Mouse (Mus musculus) regulatory T cell (primary cell): Measurements from ENCODE around the gene Cwh43.

Experiments
- in situ Hi-C: fragments of 300-600 bp; cut with MboI, MseI; formaldehyde crosslinking; loops from one replicate; pipeline ENCODE4 v1.15.1; 2025; ENCODE audit warnings: high pct_unique_total_duplicates

The Cwh43 gene

GRCm38 (mm10) chr5:73405981-73406722, at the start of gene Cwh43:
Cwh43 (plus strand) TSS chr5:73406075.
- in situ Hi-C loops, result no loop called here

DNA sequence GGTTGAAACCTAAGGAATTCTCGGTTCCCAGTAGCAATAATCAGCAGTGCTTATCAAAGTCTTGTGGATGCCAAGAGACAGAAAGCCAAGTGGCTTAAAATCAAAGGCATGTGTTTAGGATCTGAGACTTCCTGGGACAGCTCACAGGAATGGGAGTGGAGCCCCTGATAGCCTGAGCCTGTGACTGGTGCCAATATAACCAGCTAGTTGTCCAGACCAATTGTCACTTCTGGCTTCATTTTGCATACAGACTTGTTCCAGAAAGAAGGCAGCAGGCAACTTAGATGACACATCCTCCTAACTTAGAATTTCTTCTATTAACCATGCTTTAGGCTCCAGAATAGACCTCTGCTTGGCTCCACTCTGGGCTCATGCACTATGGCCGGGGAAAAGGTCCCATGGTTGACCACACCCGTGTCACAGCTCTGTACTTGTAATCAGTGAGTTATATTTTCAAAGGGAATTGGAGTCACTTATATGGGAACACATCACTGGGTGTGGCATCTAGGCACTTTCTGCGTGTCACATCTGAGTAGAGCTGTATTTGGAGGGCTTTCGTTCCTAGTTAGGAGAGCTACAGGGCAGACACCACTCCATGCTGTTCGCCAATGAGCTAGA, 46.6 kb upstream of the Cwh43 start:
- in situ Hi-C loops, result no loop called here

DNA sequence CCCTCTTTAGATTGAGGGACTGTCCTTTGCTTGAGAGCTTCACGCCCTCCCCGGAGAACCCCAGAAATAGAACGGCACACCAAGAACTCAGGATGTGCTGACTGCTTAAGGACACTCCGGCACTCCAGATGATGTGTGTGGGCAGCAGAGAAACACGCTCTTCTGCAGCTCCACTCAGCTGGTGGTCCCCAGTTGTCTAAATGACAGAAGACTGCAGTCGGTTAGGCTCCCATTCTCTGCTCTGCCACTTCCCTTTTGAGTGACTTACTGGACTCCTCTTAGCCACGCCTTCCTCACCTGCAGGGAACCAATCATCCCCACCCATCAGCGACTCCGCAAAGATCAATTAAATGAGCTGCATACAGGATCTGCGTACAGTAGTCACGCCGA, 46.1 kb upstream of the Cwh43 start:
- in situ Hi-C loops, result no loop called here

DNA sequence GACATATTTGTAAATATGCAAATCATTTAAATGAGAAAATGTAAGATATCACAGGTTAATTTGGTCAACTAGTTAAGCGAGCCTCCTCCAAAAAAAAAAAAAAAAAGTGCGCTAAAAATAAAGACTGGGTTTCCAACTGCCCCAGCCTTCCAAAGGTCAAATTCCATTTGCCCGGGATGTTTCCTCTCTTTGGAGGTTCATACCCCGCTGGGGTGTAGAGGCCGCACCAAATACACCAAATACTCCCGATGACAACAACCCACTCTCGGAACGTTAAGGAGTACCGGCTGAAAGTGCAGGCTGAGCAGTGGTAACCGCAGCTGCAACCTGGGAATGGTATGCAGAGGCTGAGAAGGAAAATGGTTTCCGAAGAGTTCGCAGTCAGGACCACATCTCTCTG, 45.6 kb upstream of the Cwh43 start:
- in situ Hi-C loops, result no loop called here

DNA sequence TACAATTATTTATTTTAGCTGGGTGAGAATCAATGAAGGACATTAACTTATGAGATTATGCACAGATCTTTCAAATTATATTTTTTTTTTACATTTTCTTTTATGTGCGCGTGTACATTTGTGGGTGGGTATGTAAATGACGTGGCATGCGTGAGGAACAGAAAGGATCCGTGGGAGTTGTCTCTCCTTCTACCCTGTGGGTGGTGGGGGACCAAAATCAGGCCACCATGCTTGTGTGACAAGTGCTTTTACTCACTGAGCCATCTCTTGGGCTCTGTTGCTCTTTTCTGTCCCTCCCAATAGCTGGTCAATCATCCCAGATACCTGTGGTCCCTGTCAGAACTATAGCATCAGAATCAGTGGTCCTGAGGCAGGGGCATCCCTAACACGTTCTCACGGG, 43.5 kb upstream of the Cwh43 start:
- in situ Hi-C loops, result no loop called here

GRCm38 (mm10) chr5:73362791-73363190, 43.1 kb upstream of the Cwh43 start:
- in situ Hi-C loops, result no loop called here

DNA sequence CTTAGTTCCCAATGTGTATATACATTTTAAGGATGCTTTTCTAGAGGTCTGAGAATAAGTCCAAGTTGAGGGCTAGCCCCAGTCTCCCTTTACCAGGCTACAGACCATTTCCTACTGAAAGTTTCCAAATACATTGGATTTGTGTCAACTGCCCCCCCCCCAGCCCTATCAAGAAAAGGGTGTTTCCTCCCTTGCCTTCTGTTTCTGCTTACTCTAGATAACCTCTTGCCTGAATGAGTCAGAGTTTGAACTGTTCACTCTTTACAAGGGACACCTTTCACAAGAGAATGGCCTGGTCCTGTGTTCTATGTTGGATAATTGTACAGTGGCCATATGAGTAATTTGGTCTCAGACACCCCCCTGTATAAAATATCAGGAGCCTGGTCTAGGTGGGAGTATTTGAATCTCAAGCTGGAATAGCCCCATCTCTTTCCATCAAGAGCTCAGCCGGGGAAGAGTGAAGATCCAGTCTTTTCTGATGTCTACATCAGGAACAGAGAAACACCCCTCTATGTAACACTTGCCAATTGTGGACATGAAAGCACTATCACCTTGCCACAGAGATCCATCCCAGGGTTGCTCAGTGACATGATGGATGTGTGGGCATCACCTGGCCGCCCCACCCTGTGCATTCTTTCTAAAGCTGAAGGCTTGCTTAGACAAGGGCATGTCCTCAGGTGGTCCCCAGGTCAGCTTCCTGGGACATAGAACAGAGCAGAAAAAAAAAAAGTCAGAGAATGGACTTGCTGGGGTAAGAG, 41.6 kb upstream of the Cwh43 start:
- in situ Hi-C loops, result no loop called here

DNA sequence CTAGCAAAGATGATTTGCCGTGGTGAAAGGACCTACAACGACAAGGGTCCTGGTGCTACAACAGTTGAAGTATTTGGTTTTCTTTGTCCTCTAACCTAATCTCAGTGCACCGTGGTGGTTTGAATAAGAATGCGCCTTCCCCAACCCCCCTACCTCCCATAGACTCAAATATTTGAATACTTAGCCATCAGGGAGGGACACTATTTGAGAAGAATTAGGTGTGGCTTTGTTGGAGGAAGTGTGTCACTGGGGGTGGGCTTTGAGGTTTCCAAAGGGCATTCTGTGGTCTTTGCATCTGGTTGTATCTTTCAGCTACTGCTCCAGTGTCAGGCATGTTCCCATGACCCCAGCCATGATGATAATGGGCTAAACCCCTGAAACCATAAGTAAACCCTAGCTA, 38.0 kb upstream of the Cwh43 start:
- in situ Hi-C loops, result no loop called here

- in situ Hi-C loops, result no loop called here
These were observed 36.9 kb upstream of the Cwh43 start for GRCm38 (mm10) chr5:73368845-73369447.

DNA sequence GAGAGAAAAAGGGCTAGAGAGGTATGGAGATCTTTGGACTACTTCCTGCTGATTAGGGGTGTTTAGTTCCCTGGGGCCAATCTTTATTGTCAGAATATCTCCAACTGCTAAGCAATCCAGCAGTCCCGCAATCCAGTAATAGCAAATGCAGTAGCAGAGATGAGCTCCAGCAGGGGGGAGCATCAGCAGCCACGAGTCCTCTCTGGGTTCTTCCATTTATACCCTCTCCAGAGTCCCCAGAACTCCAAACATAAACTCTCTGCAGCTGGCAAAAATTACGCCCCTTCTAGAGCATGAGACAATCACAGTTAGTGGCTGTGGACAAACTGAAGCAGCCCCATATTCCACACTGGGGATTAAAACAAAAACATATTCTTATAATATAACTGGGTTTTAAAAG, 36.1 kb upstream of the Cwh43 start:
- in situ Hi-C loops, result no loop called here

GRCm38 (mm10) chr5:73372601-73373000, 33.3 kb upstream of the Cwh43 start:
- in situ Hi-C loops, result no loop called here

- in situ Hi-C loops, result no loop called here
These were observed 32.7 kb upstream of the Cwh43 start for GRCm38 (mm10) chr5:73373184-73373583.

GRCm38 (mm10) chr5:73376041-73376440, 29.8 kb upstream of the Cwh43 start:
- in situ Hi-C loops, result no loop called here

DNA sequence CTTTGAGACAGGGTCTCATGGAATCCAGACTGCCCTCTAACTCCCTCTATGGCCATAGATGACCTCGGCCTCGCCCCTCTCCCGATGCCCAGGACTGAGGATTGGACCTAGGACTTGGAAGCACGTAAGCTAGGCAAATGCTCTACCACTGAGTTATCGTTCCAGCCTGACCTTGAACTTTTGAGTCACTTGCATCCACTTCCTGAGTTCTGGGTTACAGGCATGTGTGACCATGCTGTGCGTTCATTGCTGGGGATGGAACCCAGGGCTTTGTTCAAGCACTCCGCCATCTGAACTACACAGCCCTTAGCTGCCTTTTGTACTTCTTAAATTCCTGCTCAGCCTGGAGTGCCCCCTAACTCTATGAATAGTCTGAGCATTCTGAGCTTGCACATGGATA, 29.4 kb upstream of the Cwh43 start:
- in situ Hi-C loops, result no loop called here

- in situ Hi-C loops, result loop anchor here (5.0 kb wide), 2 partner anchors 63 to 243 kb away; no protein-coding TSS in a partner anchor
These were observed 26.0 kb upstream of the Cwh43 start for GRCm38 (mm10) chr5:73379908-73380307.

GRCm38 (mm10) chr5:73380829-73381228, 25.0 kb upstream of the Cwh43 start:
- in situ Hi-C loops, result loop anchor here (5.0 kb wide), 2 partner anchors 64 to 244 kb away; no protein-coding TSS in a partner anchor

GRCm38 (mm10) chr5:73381510-73381909, 24.4 kb upstream of the Cwh43 start:
- in situ Hi-C loops, result loop anchor here (5.0 kb wide), 2 partner anchors 64 to 244 kb away; no protein-coding TSS in a partner anchor

DNA sequence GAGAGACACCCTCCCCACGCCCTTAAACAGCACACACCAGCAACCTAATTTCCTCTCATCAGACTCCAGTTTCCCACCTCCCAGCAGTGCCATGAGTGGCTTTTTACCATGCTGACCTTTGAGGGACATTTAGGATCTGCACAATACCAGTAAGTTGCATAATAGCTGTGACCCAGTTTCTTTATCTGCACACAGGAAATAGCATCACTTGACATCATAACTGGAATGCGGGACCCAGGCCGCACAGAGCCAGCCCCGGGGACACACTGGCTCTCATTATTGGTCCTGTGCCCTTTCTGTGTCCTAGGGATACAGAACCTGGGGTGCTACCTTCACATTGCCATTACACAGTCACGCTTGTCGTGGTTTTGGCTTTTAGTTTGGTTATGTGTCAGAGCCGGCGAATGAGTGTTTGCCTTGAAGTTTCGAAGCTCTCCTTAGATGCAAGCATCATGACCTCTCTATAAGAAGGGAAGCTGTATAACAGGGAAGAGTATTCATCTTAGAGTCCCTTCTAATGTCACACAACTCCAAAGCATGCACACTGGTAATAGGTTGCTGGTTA, 23.8 kb upstream of the Cwh43 start:
- in situ Hi-C loops, result loop anchor here (5.0 kb wide), 2 partner anchors 65 to 245 kb away; no protein-coding TSS in a partner anchor

DNA sequence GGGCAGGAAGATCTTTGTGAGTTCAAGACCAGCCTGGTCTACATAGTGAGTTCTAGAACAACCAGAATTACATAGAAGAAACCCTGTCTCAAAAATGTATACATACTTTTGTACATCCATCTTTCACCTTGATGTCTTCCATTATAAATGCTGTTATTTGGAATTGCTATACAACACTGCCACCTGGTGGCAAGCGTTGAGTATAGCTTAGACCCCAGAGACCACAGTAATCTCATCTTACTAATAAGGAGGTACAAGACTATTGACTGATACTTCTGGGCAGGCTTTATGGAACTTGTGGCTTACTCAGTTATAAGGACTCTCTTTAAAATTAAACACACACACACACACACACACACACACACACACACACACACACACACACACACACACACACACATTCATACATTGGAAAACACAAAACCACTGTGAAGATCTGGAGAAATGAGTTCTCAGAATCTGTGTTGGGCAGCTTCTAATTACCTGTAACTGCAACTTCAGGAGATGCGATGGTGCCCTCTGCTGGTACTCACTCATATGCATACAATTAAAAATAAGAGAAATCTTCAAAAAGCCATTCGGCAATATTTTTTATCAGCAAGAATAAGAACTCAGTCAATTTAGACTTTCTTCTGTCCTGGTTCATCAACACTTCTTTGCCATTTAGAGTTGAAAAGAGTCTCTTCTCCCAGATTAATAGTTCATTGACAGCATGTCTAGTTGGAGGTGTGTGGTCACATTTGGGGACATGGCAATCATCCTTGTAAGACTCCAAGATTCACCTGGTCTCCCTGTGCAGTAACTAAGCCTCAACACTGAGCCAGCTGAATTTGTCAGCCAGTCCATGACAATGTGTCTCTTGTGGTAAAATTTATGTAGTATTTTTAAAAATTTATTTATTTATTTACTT, 22.9 kb upstream of the Cwh43 start:
- in situ Hi-C loops, result loop anchor here (5.0 kb wide), 2 partner anchors 66 to 246 kb away; no protein-coding TSS in a partner anchor

DNA sequence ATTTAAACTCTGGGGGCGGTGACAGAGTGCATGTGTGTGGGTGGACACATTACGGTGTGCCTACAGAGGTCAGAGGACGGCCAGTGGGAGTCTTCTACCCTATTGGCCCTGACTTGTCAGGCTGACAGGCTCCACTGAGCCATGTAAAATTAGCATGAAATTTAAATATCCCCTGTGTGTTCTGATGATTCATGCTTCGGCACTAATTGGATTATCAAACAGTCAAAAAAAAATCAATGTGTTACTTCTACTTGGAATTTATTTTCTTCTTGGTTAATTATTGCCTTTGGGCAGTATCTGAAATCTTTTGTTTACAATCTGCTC, 22.3 kb upstream of the Cwh43 start:
- in situ Hi-C loops, result loop anchor here (5.0 kb wide), 2 partner anchors 66 to 246 kb away; no protein-coding TSS in a partner anchor

GRCm38 (mm10) chr5:73393041-73393440, 12.8 kb upstream of the Cwh43 start:
- in situ Hi-C loops, result no loop called here
